In genomic region chr9:106473753-106474105, GRCm38 (mm10) we compare ENCODE assay signal across 13 mouse cellular contexts. TPM values are rescaled to one million over a fixed set of nuclear protein-coding genes. Genes with fewer than 3 reads are reported as not detected.
A peak's percentile ranks its signal among the peaks of the same experiment; 100 is the strongest.
DNase-seq lines count a peak whose midpoint lies in the region; TF ChIP-seq lines count a peak whose summit lies in the region.
"Had no signal": no experiment of that assay in that cellular context is flagged by ENCODE, and none has a peak within 500 bp of the region (broad histone marks: within the 10 kb centered on the region; RNA-seq: fewer than 3 reads in every experiment).

No protein-coding gene starts in this region.

- DNase-seq in heart, adult 2 months, result peak in 1 of 2 experiments; percentile 27
- no peak for DNase-seq in heart, adult 11 months
- DNase-seq in left cerebral cortex, postnatal 4 days, result peak; percentile 43
- DNase-seq in left cerebral cortex, postnatal 14 days (ENCODE audit: low spot score in 2 of 2), result no peak
- peak; percentile 21 to 55 for DNase-seq in urinary bladder, postnatal 4 days (ENCODE audit: low spot score in 2 of 2)
- DNase-seq in urinary bladder, postnatal 36 days (ENCODE audit: low spot score in 2 of 2), result no peak
- DNase-seq in B cell, adult 2 months, result no peak
- no peak for DNase-seq in embryo, embryonic 9.5 days (ENCODE audit: extremely low spot score)

- WGBS in heart, adult 2 months, result 72% methylated on average over 5 of the region's 5 CpGs

- peak overlapping the region; percentile 96; the same call in 1 of the 2 replicates for H3K27ac ChIP-seq in heart, adult 2 months

- no peaks in the 10 kb centered on the region for H3K79me2 ChIP-seq in heart, adult 2 months (replicated peaks; ENCODE audit: control insufficient read depth, insufficient read depth, low read length)

- no peak overlapping the region for H3K9ac ChIP-seq in heart, adult 2 months (ENCODE audit: low read depth, low read length)
- H3K9ac ChIP-seq: liver, postnatal 0 days had no signal

- no peak for TF ChIP-seq EP300 in heart, adult 2 months (IDR thresholded peaks at IDR 0.05; ENCODE audit: insufficient read depth, low read depth, low read length)

- H3K36me3 ChIP-seq in heart, adult 2 months (ENCODE audit: control insufficient read depth, insufficient read depth, low read length), result no peaks in the 10 kb centered on the region

- no peaks in the 10 kb centered on the region for H3K27me3 ChIP-seq in heart, adult 2 months (ENCODE audit: control insufficient read depth, insufficient read depth, low read length)

- no peak for TF ChIP-seq POLR2A in heart, adult 2 months (IDR thresholded peaks at IDR 0.05; ENCODE audit: insufficient read depth, low read depth, low read length)

- intact Hi-C loops in heart, adult 2 months (cut with DNase I), result no loop called here
- intact Hi-C loops in left cerebral cortex, postnatal 4 days (cut with DNase I), result no loop called here
- intact Hi-C loops in left cerebral cortex, postnatal 14 days (cut with DNase I), result no loop called here

- H3K4me1 ChIP-seq in heart, adult 2 months (ENCODE audit: control insufficient read depth, insufficient read depth, low read length), result peaks cover 13% of the 10 kb centered on the region

- no peak for TF ChIP-seq CTCF in heart, adult 2 months (IDR thresholded peaks at IDR 0.05)

- H3K4me3 ChIP-seq in heart, adult 2 months, result no peak overlapping the region
- H3K4me3 ChIP-seq: erythroblast, embryonic 14.5 days had no signal

RNA-seq across cellular contexts. Expression of gene Rrp9, which starts 2.0 kb away (rescaled TPM):
- 10 to 100 TPM; 18.9 to 23.4 TPM for total RNA-seq in heart, adult 2 months (2021)
- 21.0 and 22.3 TPM in 2 replicates for polyA plus RNA-seq in heart, adult 2 months (2012; rRNA removed)
- total RNA-seq in left cerebral cortex, postnatal 4 days (2021), result 10 to 100 TPM; 46.9 to 55.2 TPM
- 10 to 100 TPM; 34.1 to 47.5 TPM for total RNA-seq in left cerebral cortex, postnatal 14 days (2021)

RNA-seq across cellular contexts. Expression of gene Parp3, which starts 3.0 kb away (rescaled TPM):
- total RNA-seq in heart, adult 2 months (2021), result 10 to 100 TPM; 29.4 to 31.2 TPM
- 35.1 and 46.7 TPM in 2 replicates for polyA plus RNA-seq in heart, adult 2 months (2012; rRNA removed)
- 1 to 10 TPM; 2.8 to 3.3 TPM for total RNA-seq in left cerebral cortex, postnatal 4 days (2021)
- total RNA-seq in left cerebral cortex, postnatal 14 days (2021), result 1 to 10 TPM; 3.3 to 3.5 TPM

RNA-seq across cellular contexts. Expression of gene Gpr62, which starts 8.0 kb away (rescaled TPM):
- not detected for total RNA-seq in heart, adult 2 months (2021)
- polyA plus RNA-seq in heart, adult 2 months (2012; rRNA removed), result 0.12 TPM in 1 of 2 replicates, not detected in the other
- 1 to 10 TPM in 1 of 2 experiments, under 1 TPM in 1; 0.94 to 1.3 TPM for total RNA-seq in left cerebral cortex, postnatal 4 days (2021)
- total RNA-seq in left cerebral cortex, postnatal 14 days (2021), result 1 to 10 TPM; 3.7 to 5.8 TPM
- total RNA-seq: granulocyte monocyte progenitor cell, adult 5-6 weeks had no signal
- polyA plus RNA-seq: erythroblast, embryonic 14.5 days; liver, postnatal 0 days had no signal

RNA-seq across cellular contexts. Expression of gene Pcbp4, which starts 20.6 kb away (rescaled TPM):
- 10 to 100 TPM; 70.0 to 74.6 TPM for total RNA-seq in heart, adult 2 months (2021)
- polyA plus RNA-seq in heart, adult 2 months (2012; rRNA removed), result 92.8 and 95.8 TPM in 2 replicates
- total RNA-seq in left cerebral cortex, postnatal 4 days (2021), result 100 to 1,000 TPM; 409 to 418 TPM
- total RNA-seq in left cerebral cortex, postnatal 14 days (2021), result 100 to 1,000 TPM; 151 to 170 TPM

RNA-seq across cellular contexts. Expression of gene Iqcf1, which starts 26.0 kb away (rescaled TPM):
- not detected for total RNA-seq in heart, adult 2 months (2021)
- polyA plus RNA-seq in heart, adult 2 months (2012; rRNA removed), result 0.37 TPM in 1 of 2 replicates, not detected in the other
- not detected for total RNA-seq in left cerebral cortex, postnatal 4 days (2021)
- total RNA-seq in left cerebral cortex, postnatal 14 days (2021), result not detected
- total RNA-seq: granulocyte monocyte progenitor cell, adult 5-6 weeks; layer of hippocampus, postnatal 10 days had no signal
- polyA plus RNA-seq: erythroblast, embryonic 14.5 days; intestine, embryonic 14.5 days; liver, postnatal 0 days had no signal

Comparison
In these comparisons a context has a peak if more than half of its experiments do, and no peak if none do; other contexts are left out.
1. DNase-seq: peak in left cerebral cortex, postnatal 4 days (single experiment) and urinary bladder, postnatal 4 days (2 of 2); none in heart, adult 11 months (single experiment), left cerebral cortex, postnatal 14 days (0 of 2), urinary bladder, postnatal 36 days (0 of 2), B cell, adult 2 months (0 of 2) and embryo, embryonic 9.5 days (single experiment).
2. RNA of gene Parp3, which starts 3.0 kb away (total RNA-seq): 29.4 to 31.2 TPM in heart, adult 2 months; 3.3 to 3.5 TPM in left cerebral cortex, postnatal 14 days and 2.8 to 3.3 TPM in left cerebral cortex, postnatal 4 days; every median in the first group is over 4 times any median in the second.